Mouse (Mus musculus) liver, postnatal 0 days (tissue): ENCODE data around the gene Rbfox1. TPM values are rescaled to one million over a fixed set of nuclear protein-coding genes. Genes with fewer than 3 reads are reported as not detected.

Experiments
- ATAC-seq: fragments of 200-750 bp; cut with Nextera tagmentation; 2 replicates; pipeline ENCODE4 v1.8.0; 2017; ENCODE audit warnings: mild to moderate bottlenecking, moderate library complexity
- DNase-seq: peaks from one replicate; pipeline ENCODE4 v3.0.0-alpha.2; 2016
- H3K27ac ChIP-seq: fragments of 300-500 bp; sonication (generic); 2 replicates; pipeline ENCODE4 v1.5.1; 2014; ENCODE audit warnings: antibody characterized with exemption, moderate library complexity, mild to moderate bottlenecking, low read depth
- H3K27me3 ChIP-seq: fragments of 300-500 bp; sonication (generic); 2 replicates; pipeline ENCODE4 v1.6.1; 2014; ENCODE audit warnings: low read length, control low read depth, mixed read lengths; ENCODE audit not compliant: insufficient read depth
- H3K36me3 ChIP-seq: fragments of 300-500 bp; sonication (generic); replicated peaks from 2 replicates; pipeline ENCODE4 v1.6.1; 2014; ENCODE audit warnings: mild to moderate bottlenecking, control low read depth, low read length, moderate library complexity, mixed read lengths; ENCODE audit not compliant: insufficient read depth
- H3K4me1 ChIP-seq: fragments of 300-500 bp; sonication (generic); 2 replicates; pipeline ENCODE4 v1.6.1; 2014; ENCODE audit warnings: antibody characterized with exemption, mild to moderate bottlenecking, control low read depth; ENCODE audit not compliant: insufficient read depth
- H3K4me2 ChIP-seq: fragments of 300-500 bp; sonication (generic); 2 replicates; pipeline ENCODE4 v1.6.1; 2014; ENCODE audit warnings: low read depth, mild to moderate bottlenecking, low read length, moderate library complexity, mixed read lengths
- H3K4me3 ChIP-seq: fragments of 300-500 bp; sonication (generic); 2 replicates; pipeline ENCODE4 v1.5.1; 2014; ENCODE audit warnings: low read depth, low read length
- H3K9ac ChIP-seq: fragments of 300-500 bp; sonication (generic); replicated peaks from 2 replicates; pipeline ENCODE4 v1.6.1; 2014; ENCODE audit warnings: mild to moderate bottlenecking, moderate library complexity
- H3K9me3 ChIP-seq: fragments of 300-500 bp; sonication (generic); 2 replicates; pipeline ENCODE4 v1.6.1; 2016; ENCODE audit warnings: mild to moderate bottlenecking, control low read depth, low read length, mixed read lengths
- CTCF ChIP-seq: sonication (generic); IDR thresholded peaks from 2 replicates; pipeline ENCODE4 v1.5.1; 2016; ENCODE audit warnings: antibody characterized with exemption, low read depth
- EP300 ChIP-seq: IDR thresholded peaks from 2 replicates; pipeline ENCODE4 v1.6.1; 2016; ENCODE audit warnings: antibody characterized with exemption, low read depth, mild to moderate bottlenecking
- WGBS: fragments of 180-500 bp; shearing (Covaris S2); extraction: QIAGEN DNeasy Blood & Tissue Kit; methylation state at CpG from one replicate; pipeline ENCODE4 v1.1.7; 2014; ENCODE audit not compliant: insufficient replicate concordance; 5-methylcytosine and 5-hydroxymethylcytosine counted together
- polyA plus RNA-seq: library from polyadenylated mRNA; unstranded; fragments of >200 nt; fragmentation: Nextera tagmentation; extraction: Ambion mirVana; gene quantifications from 2 replicates; pipeline ENCODE4 v1.2.1, GENCODE M21; 2015

The Rbfox1 gene
- polyA plus RNA-seq, 1 experiment from 2014 or later: 0.12 TPM

- Histone ChIP-seq H3K27ac (no peak overlapping the region), H3K4me3 (no peak overlapping the region), H3K4me1 (no peaks in the 10 kb centered on the region), H3K9ac (no peak overlapping the region), H3K27me3 (no peaks in the 10 kb centered on the region), H3K4me2 (no peak overlapping the region), H3K36me3 (no peaks in the 10 kb centered on the region), H3K9me3 (no peaks in the 10 kb centered on the region)
- TF ChIP-seq CTCF (no peak), EP300 (no peak)
- ATAC-seq: no peak
- no peak for DNase-seq
- 66% methylated on average over 3 of the region's 3 CpGs for WGBS
These were observed 928.7 kb downstream of the Rbfox1 start for GRCm38 (mm10) chr16:6813871-6814270.

- DNase-seq (no peak), ATAC-seq (no peak)
- Histone ChIP-seq H3K4me3 (no peak overlapping the region), H3K27ac (no peak overlapping the region), H3K9ac (no peak overlapping the region), H3K27me3 (no peaks in the 10 kb centered on the region), H3K4me1 (no peaks in the 10 kb centered on the region), H3K36me3 (no peaks in the 10 kb centered on the region), H3K4me2 (no peak overlapping the region), H3K9me3 (no peaks in the 10 kb centered on the region)
- TF ChIP-seq CTCF: no peak
- no peak for TF ChIP-seq EP300
- WGBS: 51% methylated on average over 1 of the region's 1 CpGs
These were observed 936.6 kb downstream of the Rbfox1 start for GRCm38 (mm10) chr16:6821741-6822140.

GRCm38 (mm10) chr16:6829892-6830524 lies 944.9 kb downstream of the Rbfox1 start:
- TF ChIP-seq EP300 (no peak), CTCF (no peak)
- Histone ChIP-seq H3K9me3 (no peaks in the 10 kb centered on the region), H3K4me3 (no peak overlapping the region), H3K27me3 (no peaks in the 10 kb centered on the region), H3K36me3 (no peaks in the 10 kb centered on the region), H3K4me1 (no peaks in the 10 kb centered on the region), H3K9ac (no peak overlapping the region), H3K4me2 (no peak overlapping the region), H3K27ac (no peak overlapping the region)
- no peak for ATAC-seq
- no peak for DNase-seq
- 73% methylated on average over 6 of the region's 6 CpGs for WGBS

GRCm38 (mm10) chr16:6833486-6833885 lies 948.3 kb downstream of the Rbfox1 start:
- Histone ChIP-seq H3K4me3 (no peak overlapping the region), H3K27me3 (no peaks in the 10 kb centered on the region), H3K4me2 (no peak overlapping the region), H3K9me3 (no peaks in the 10 kb centered on the region), H3K27ac (no peak overlapping the region), H3K4me1 (no peaks in the 10 kb centered on the region), H3K36me3 (no peaks in the 10 kb centered on the region), H3K9ac (no peak overlapping the region)
- TF ChIP-seq CTCF: no peak
- no peak for TF ChIP-seq EP300
- no peak for ATAC-seq
- DNase-seq: no peak

- WGBS: 44% methylated on average over 5 of the region's 5 CpGs
- Histone ChIP-seq H3K4me2 (no peak overlapping the region), H3K9me3 (no peaks in the 10 kb centered on the region), H3K9ac (no peak overlapping the region), H3K4me3 (no peak overlapping the region), H3K36me3 (no peaks in the 10 kb centered on the region), H3K4me1 (no peaks in the 10 kb centered on the region), H3K27me3 (no peaks in the 10 kb centered on the region), H3K27ac (no peak overlapping the region)
- ATAC-seq: no peak
- TF ChIP-seq CTCF (no peak), EP300 (no peak)
- DNase-seq: no peak
These were observed 949.9 kb downstream of the Rbfox1 start for GRCm38 (mm10) chr16:6835051-6835450.

GRCm38 (mm10) chr16:6839299-6839995 lies 954.3 kb downstream of the Rbfox1 start:
- no peaks in the 10 kb centered on the region for H3K36me3 ChIP-seq
- TF ChIP-seq CTCF (peak; percentile 56), EP300 (no peak)
- no peaks in the 10 kb centered on the region for H3K27me3 ChIP-seq
- DNase-seq (peak; percentile 18), ATAC-seq (no peak)
- no peaks in the 10 kb centered on the region for H3K4me1 ChIP-seq
- H3K4me2 ChIP-seq: no peak overlapping the region
- H3K9ac ChIP-seq: no peak overlapping the region
- WGBS: 36% methylated on average over 15 of the region's 15 CpGs
- no peak overlapping the region for H3K4me3 ChIP-seq
- no peak overlapping the region for H3K27ac ChIP-seq
- no peaks in the 10 kb centered on the region for H3K9me3 ChIP-seq
